Mouse (Mus musculus): ENCODE measurements around the gene Smurf1.

GRCm38 (mm10) chr5:144918204-144918603 is 47.4 kb downstream of the Smurf1 start:
- TF ChIP-seq CTCF (IDR thresholded peaks at IDR 0.05; ENCODE audit: borderline replicate concordance, control insufficient read depth, extremely low read depth, insufficient read depth, low read length, poor library complexity) (no peak), POLR2A (IDR thresholded peaks at IDR 0.05; ENCODE audit: control insufficient read depth, extremely low read depth, insufficient read depth, low read length, poor library complexity) (no peak)

Data from thymus, adult 2 months (tissue).